Mouse (Mus musculus) limb, embryonic 12.5 days (tissue): ENCODE measurements around the gene Rbm11. TPM values are rescaled to one million over a fixed set of nuclear protein-coding genes. Genes with fewer than 3 reads are reported as not detected.

ENCODE experiments used
- ATAC-seq: fragments of 200-750 bp; cut with Nextera tagmentation; 2 replicates; pipeline ENCODE4 v1.8.0; 2017; ENCODE audit warnings: low read depth, moderate TSS enrichment; ENCODE audit not compliant: insufficient number of reproducible peaks, insufficient read depth, low FRiP score, low TSS enrichment
- H3K27ac ChIP-seq: fragments of 300-500 bp; sonication (generic); 2 replicates; pipeline ENCODE4 v1.5.1; 2016; ENCODE audit warnings: mild to moderate bottlenecking, moderate library complexity
- H3K27me3 ChIP-seq: fragments of 300-500 bp; sonication (generic); 2 replicates; pipeline ENCODE4 v1.6.1; 2016; ENCODE audit warnings: mild to moderate bottlenecking, moderate library complexity
- H3K36me3 ChIP-seq: fragments of 300-500 bp; sonication (generic); 2 replicates; pipeline ENCODE4 v1.6.1; 2016; ENCODE audit warnings: mild to moderate bottlenecking, moderate library complexity
- H3K4me1 ChIP-seq: fragments of 300-500 bp; sonication (generic); replicated peaks from 2 replicates; pipeline ENCODE4 v1.6.1; 2016
- H3K4me2 ChIP-seq: fragments of 300-500 bp; sonication (generic); 2 replicates; pipeline ENCODE4 v1.6.1; 2016; ENCODE audit warnings: mild to moderate bottlenecking, moderate library complexity
- H3K4me3 ChIP-seq: fragments of 300-500 bp; sonication (generic); replicated peaks from 2 replicates; pipeline ENCODE4 v1.5.1; 2016; ENCODE audit warnings: mild to moderate bottlenecking
- H3K9ac ChIP-seq: fragments of 300-500 bp; sonication (generic); replicated peaks from 2 replicates; pipeline ENCODE4 v1.6.1; 2016; ENCODE audit warnings: mild to moderate bottlenecking, moderate library complexity
- H3K9me3 ChIP-seq: fragments of 300-500 bp; sonication (generic); 2 replicates; pipeline ENCODE4 v1.6.1; 2016; ENCODE audit warnings: mild to moderate bottlenecking, moderate library complexity
- WGBS: fragments of 180-500 bp; shearing (Covaris S2); methylation state at CpG from one replicate; pipeline ENCODE4 v1.1.7; 2016; 5-methylcytosine and 5-hydroxymethylcytosine counted together
- polyA plus RNA-seq: library from polyadenylated mRNA; unstranded; fragments of >200 nt; fragmentation: Nextera tagmentation; extraction: Ambion mirVana; gene quantifications from 2 replicates; pipeline ENCODE4 v1.2.1, GENCODE M21; 2016

Gene Rbm11
- polyA plus RNA-seq, result 0.49 and 0.50 TPM in 2 replicates

- Histone ChIP-seq H3K27me3 (no peaks in the 10 kb centered on the region), H3K9ac (peak within 1 kb of the TSS; percentile 63), H3K9me3 (no peaks in the 10 kb centered on the region), H3K4me2 (peak within 1 kb of the TSS; percentile 87), H3K27ac (no peak within 1 kb of the TSS), H3K4me1 (no peaks in the 10 kb centered on the region), H3K4me3 (peak within 1 kb of the TSS; percentile 72), H3K36me3 (no peaks in the 10 kb centered on the region)
- under 1% methylated on average over 50 of the region's 55 CpGs for WGBS
- ATAC-seq, result peak; percentile 91
These were observed at the start of gene Rbm11 for GRCm38 (mm10) chr16:75592671-75593500. TSS of gene Rbm11 (plus strand) at chr16:75592844.

DNA sequence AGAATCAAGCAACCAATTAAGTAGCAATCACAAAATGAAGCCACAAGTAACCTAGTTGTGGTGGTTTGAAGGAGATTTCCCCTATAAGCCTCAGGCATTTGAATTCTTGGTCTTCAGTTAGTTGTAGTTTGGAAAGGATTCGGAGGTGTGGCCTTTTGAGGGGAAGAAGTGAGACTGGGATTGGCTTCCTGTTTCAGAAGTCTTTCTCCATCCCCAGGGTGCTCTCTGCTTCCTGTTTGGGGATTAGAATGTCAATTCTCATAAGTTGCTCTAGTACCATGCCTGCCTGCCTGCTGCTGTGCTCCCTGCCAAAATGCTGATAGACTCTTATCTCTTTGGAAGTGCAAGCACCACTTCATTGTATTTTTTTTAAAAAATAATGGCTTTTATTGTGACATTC lies 47.3 kb upstream of the Rbm11 start:
- Histone ChIP-seq H3K4me1 (no peaks in the 10 kb centered on the region), H3K4me2 (no peak overlapping the region), H3K4me3 (no peak overlapping the region), H3K9me3 (no peaks in the 10 kb centered on the region), H3K27me3 (no peaks in the 10 kb centered on the region), H3K36me3 (no peaks in the 10 kb centered on the region), H3K27ac (no peak overlapping the region), H3K9ac (no peak overlapping the region)
- ATAC-seq, result no peak
- 70% methylated on average over 1 of the region's 1 CpGs for WGBS

DNA sequence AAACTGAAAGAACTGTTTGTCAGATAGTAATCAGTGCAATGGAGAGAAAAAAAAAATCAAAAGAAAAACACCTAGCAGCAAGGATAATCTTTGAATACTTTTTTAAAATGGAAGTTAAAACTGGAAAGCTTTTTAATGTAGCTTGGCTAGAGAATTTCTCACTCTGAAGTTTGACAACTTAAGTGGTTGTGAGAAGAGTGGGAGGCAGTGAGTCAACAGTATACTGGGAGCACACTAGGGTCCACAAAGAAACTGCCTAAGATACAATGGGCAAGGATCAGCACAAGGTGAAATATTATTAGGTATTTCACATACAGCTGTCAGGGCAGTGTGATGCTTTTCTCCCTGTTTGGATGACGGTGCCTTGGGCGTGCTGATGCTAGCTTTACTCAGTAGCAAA lies 29.7 kb upstream of the Rbm11 start:
- no peak overlapping the region for H3K27ac ChIP-seq
- WGBS, result 86% methylated on average over 2 of the region's 2 CpGs
- no peaks in the 10 kb centered on the region for H3K27me3 ChIP-seq
- no peak overlapping the region for H3K4me2 ChIP-seq
- no peak overlapping the region for H3K4me3 ChIP-seq
- no peaks in the 10 kb centered on the region for H3K4me1 ChIP-seq
- no peaks in the 10 kb centered on the region for H3K9me3 ChIP-seq
- no peak for ATAC-seq
- no peak overlapping the region for H3K9ac ChIP-seq
- H3K36me3 ChIP-seq, result no peaks in the 10 kb centered on the region

GRCm38 (mm10) chr16:75582279-75582678 lies 10.4 kb upstream of the Rbm11 start:
- Histone ChIP-seq H3K4me3 (no peak overlapping the region), H3K9ac (no peak overlapping the region), H3K27ac (no peak overlapping the region), H3K4me2 (no peak overlapping the region), H3K9me3 (no peaks in the 10 kb centered on the region), H3K4me1 (no peaks in the 10 kb centered on the region), H3K36me3 (no peaks in the 10 kb centered on the region), H3K27me3 (no peaks in the 10 kb centered on the region)
- WGBS, result 38% methylated on average over 5 of the region's 5 CpGs
- no peak for ATAC-seq

DNA sequence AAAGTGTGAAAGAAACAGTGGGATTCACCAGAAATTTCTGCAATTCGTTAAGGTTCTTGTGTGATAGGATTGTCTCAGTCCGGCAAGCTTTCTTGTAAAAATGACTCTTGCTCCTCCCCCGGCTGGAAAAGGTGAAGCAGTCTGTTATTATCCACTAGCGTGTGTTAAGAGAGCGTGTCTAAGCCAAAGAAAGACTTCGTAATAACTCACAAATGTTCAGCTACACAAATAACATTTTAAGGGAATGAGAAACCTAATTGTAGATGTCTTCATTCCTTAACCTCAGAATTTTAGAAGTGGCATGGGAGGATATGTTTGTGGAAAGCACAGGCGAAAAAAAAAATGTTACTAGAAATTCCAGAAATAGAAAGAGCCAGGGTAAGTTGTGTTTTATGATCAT lies 6.7 kb upstream of the Rbm11 start, which contains the start of gene Lipi:
Lipi (minus strand) TSS at position 101 of the 400 bp plus-strand sequence.
- Histone ChIP-seq H3K27ac (no peak within 1 kb of the TSS), H3K9ac (no peak within 1 kb of the TSS), H3K9me3 (no peaks in the 10 kb centered on the region), H3K4me3 (no peak within 1 kb of the TSS), H3K36me3 (no peaks in the 10 kb centered on the region), H3K4me1 (no peaks in the 10 kb centered on the region), H3K4me2 (no peak within 1 kb of the TSS), H3K27me3 (no peaks in the 10 kb centered on the region)
- WGBS, result 66% methylated on average over 7 of the region's 7 CpGs
- ATAC-seq, result no peak

- WGBS, result 27% methylated on average over 3 of the region's 3 CpGs
- H3K9me3 ChIP-seq, result no peaks in the 10 kb centered on the region
- no peak for ATAC-seq
- H3K27me3 ChIP-seq, result no peaks in the 10 kb centered on the region
- H3K36me3 ChIP-seq, result no peaks in the 10 kb centered on the region
- no peaks in the 10 kb centered on the region for H3K4me1 ChIP-seq
- H3K27ac ChIP-seq, result no peak overlapping the region
- H3K4me3 ChIP-seq, result no peak overlapping the region
- H3K9ac ChIP-seq, result no peak overlapping the region
- no peak overlapping the region for H3K4me2 ChIP-seq
These were observed 6.2 kb upstream of the Rbm11 start for GRCm38 (mm10) chr16:75586466-75586865.

DNA sequence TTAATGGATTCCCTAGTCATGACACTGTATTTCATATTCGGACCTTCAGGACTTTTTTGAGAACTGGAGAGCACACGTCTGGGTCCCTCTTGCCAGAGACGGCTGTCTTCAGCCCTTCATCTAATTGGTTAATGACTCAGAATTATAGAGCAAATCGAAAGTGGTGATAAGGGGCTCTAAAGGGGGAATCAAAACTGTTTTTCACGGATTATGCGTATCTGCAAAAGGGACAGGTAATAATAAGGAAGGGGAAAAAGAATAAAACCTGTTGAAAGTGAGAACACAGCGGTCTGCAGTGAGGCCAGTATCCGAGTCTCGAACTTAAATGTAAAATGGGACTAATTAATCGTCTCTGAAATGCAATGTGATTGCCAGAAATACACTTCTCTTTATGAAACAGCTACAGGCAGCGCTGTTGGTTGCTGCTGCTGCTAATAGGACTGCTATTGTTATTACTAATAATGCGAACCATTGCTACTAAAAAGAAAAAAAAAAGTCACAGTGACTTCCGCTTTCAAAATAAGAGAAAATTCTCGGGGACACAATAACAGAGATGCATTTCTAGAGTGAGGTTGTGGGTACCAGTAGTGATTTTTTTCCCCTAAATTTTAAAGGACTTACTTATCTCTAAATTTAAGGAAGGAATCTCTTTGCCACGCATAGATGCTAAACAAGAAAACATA lies 998 bp downstream of the Rbm11 start:
- H3K36me3 ChIP-seq, result no peaks in the 10 kb centered on the region
- peak overlapping the region; percentile 72 for H3K4me3 ChIP-seq
- H3K4me2 ChIP-seq, result peak overlapping the region; percentile 87
- H3K27ac ChIP-seq, result no peak overlapping the region
- no peaks in the 10 kb centered on the region for H3K9me3 ChIP-seq
- H3K27me3 ChIP-seq, result no peaks in the 10 kb centered on the region
- no peak for ATAC-seq
- H3K9ac ChIP-seq, result 0 out of 2 replicates have a peak overlapping the region, but pooled peaks have one; percentile 63
- H3K4me1 ChIP-seq, result no peaks in the 10 kb centered on the region
- 19% methylated on average over 15 of the region's 15 CpGs for WGBS

DNA sequence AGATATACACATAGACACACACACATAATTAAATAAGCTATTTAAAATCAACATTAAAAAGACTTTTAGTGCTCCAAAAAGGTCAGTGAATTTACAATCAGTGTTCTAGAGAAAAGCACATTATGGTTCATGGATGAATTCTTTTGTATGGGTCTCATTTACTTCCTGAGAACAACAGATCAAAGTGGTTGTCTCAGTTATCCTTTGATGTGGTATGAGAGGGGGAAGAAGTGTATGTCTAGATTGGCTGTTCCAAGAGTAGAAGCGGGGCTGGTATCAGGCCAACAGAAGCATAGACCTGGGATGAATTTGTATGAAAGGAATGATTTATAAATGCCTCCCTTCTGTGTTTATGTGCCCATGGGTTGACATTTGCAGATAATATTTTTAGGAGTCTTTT lies 13.8 kb downstream of the Rbm11 start:
- Histone ChIP-seq H3K4me1 (no peaks in the 10 kb centered on the region), H3K36me3 (no peaks in the 10 kb centered on the region), H3K27me3 (no peaks in the 10 kb centered on the region), H3K4me3 (no peak overlapping the region), H3K27ac (no peak overlapping the region), H3K9me3 (peaks cover 4% of the 10 kb centered on the region; the same call in 1 of the 2 replicates), H3K9ac (no peak overlapping the region), H3K4me2 (no peak overlapping the region)
- 72% methylated on average over 1 of the region's 1 CpGs for WGBS
- no peak for ATAC-seq

DNA sequence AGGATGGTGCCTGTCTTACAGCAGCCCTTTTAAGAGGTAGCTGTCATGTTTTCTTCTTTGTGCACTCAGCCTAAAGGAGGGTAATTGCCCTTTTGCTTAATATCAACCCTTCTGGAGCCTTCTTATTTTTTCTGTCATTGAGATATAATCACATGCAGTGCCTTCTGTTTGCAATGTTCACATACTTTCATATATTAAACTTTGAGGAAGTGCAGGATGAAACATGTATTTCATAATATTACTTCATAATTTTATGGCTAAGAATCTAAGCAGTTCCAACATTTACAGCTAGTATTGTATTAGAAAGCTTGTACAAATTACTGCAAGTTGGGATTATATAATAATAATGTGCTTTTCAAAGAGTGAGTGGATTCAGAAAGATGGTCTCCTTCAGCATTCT lies 19.9 kb downstream of the Rbm11 start:
- Histone ChIP-seq H3K9ac (no peak overlapping the region), H3K27ac (no peak overlapping the region)
- ATAC-seq, result no peak

DNA sequence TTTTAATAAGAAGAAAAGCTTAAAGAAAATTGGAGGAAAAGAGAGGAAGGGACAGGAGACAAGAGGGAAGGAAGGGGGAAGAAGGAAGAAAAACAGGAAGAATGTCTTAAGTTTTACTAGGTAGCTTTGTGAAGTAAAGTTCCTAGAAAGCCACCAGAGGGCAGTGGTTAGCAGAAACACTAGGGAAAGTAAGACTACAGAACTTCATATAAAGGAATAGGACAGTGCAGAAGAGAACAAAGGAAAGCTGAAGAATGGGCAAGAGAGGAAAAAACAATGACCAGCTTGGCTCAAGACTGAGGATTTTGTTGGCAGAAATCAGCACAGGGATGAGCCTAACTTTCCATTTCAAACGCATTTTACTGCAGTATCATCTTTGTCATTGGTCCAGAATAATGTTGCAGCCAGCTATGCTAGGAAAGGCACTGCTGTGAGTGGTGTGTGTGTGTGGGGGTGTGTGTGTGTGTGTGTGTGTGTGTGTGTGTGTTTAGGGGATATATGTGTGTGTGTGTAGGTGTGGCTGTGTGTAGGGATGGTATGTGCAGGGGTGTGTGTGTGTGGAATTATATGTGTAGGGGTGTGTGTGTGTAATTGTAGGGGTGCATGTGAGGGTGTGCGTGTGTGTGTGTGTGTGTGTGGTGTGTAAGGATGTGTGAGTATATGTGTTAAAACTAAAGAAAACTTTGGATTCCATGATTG lies 25.2 kb downstream of the Rbm11 start:
- Histone ChIP-seq H3K27me3 (no peaks in the 10 kb centered on the region), H3K9ac (no peak overlapping the region), H3K36me3 (no peaks in the 10 kb centered on the region), H3K27ac (no peak overlapping the region), H3K9me3 (no peaks in the 10 kb centered on the region), H3K4me3 (no peak overlapping the region), H3K4me1 (no peaks in the 10 kb centered on the region), H3K4me2 (no peak overlapping the region)
- 81% methylated on average over 2 of the region's 2 CpGs for WGBS
- no peak for ATAC-seq

More for the DNA sequence above, 19.9 kb downstream of the Rbm11 start:
- no peaks in the 10 kb centered on the region for H3K27me3 ChIP-seq
- no peaks in the 10 kb centered on the region for H3K9me3 ChIP-seq
- no peaks in the 10 kb centered on the region for H3K36me3 ChIP-seq
- H3K4me3 ChIP-seq, result no peak overlapping the region
- H3K4me1 ChIP-seq, result no peaks in the 10 kb centered on the region
- H3K4me2 ChIP-seq, result no peak overlapping the region

GRCm38 (mm10) chr16:75627862-75628261 lies 35.2 kb downstream of the Rbm11 start:
- Histone ChIP-seq H3K4me2 (no peak overlapping the region), H3K27me3 (no peaks in the 10 kb centered on the region), H3K9me3 (no peaks in the 10 kb centered on the region), H3K27ac (no peak overlapping the region), H3K36me3 (no peaks in the 10 kb centered on the region), H3K4me1 (no peaks in the 10 kb centered on the region), H3K4me3 (no peak overlapping the region), H3K9ac (no peak overlapping the region)
- ATAC-seq, result no peak
- WGBS, result 93% methylated on average over 2 of the region's 2 CpGs
